Mouse (Mus musculus): ENCODE results near the gene Nup37. TPM values are rescaled to one million over a fixed set of nuclear protein-coding genes. Genes with fewer than 3 reads are reported as not detected.

Gene Nup37
- polyA plus RNA-seq, 1 experiment from 2014 or later = 72.7 TPM

Other genes with a start within 250 kb of the Nup37 start
- gene Pmch, start 55.9 kb upstream of the Nup37 start, polyA plus RNA-seq (2015; fragmentation: Nextera tagmentation; extraction: Ambion mirVana) = 3.4 and 12.2 TPM in 2 replicates
- gene Parpbp, start 51 bp upstream of the Nup37 start, polyA plus RNA-seq (2015; fragmentation: Nextera tagmentation; extraction: Ambion mirVana) = 9.1 and 10.6 TPM in 2 replicates
- gene Washc3, start 54.1 kb downstream of the Nup37 start, polyA plus RNA-seq (2015; fragmentation: Nextera tagmentation; extraction: Ambion mirVana) = 45.1 and 46.8 TPM in 2 replicates
- gene Dram1, start 232.1 kb downstream of the Nup37 start, polyA plus RNA-seq (2015; fragmentation: Nextera tagmentation; extraction: Ambion mirVana) = 0.19 and 0.39 TPM in 2 replicates
- 9.8 and 10.3 TPM in 2 replicates for gene Gnptab, start 232.1 kb downstream of the Nup37 start, polyA plus RNA-seq (2015; fragmentation: Nextera tagmentation; extraction: Ambion mirVana)

All from forebrain, embryonic 13.5 days (tissue).